Mouse (Mus musculus) frontal cortex, postnatal 14 days (tissue): Measurements from ENCODE around the gene Tmem143.
"Not testable (repeated sequence)": the region's sequence is repeated elsewhere in the genome, so short reads cannot be mapped to it uniquely, and the experiment has no call there.

Experiments
- DNase-seq, 2 experiments: peaks; one replicate each; pipeline ENCODE4 v3.0.0; 2022; ENCODE audit warnings: low spot score in 2 of 2

The Tmem143 gene

DNA sequence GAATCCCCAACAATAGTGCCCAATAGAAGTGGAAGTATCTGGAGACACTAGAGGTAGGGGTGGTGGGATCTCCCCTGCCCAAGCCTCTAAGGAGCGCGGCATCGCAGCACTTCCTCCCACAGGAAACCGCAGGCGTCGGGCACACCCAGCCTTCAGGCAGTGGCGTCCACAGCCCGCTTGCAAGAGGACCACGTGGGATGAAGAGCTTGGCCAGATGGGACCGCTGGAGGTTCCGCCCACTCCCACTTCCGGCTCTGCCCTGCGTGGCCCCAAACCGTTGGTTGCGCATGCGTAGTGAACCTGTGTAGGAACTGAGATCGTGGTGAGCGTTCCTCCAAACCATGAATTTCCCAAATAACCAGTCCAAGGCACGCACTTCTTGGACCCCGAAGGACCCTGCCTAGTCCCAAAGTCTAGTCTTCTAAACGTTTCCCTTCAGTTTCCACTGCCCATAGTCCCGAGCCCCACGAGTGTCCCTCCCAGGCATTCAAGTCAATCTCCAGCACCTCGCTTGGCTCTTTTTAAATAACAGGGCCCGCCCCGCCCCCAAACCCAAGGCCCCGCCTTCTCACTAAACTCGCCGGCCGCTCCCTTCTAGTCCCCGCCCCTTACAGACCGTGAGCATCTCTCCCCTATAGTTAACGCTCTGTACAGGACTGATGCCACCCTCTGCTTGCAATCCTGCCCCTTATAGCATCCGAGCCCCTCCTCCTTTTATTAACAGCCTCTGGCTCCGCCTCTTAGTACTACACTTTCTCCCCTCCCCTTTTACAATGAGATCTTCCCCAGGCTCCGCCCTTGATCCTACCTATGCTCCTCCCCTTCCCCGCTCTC is 26.4 kb downstream of the Tmem143 start:
- DNase-seq: peak; percentile 86 to 91

DNA sequence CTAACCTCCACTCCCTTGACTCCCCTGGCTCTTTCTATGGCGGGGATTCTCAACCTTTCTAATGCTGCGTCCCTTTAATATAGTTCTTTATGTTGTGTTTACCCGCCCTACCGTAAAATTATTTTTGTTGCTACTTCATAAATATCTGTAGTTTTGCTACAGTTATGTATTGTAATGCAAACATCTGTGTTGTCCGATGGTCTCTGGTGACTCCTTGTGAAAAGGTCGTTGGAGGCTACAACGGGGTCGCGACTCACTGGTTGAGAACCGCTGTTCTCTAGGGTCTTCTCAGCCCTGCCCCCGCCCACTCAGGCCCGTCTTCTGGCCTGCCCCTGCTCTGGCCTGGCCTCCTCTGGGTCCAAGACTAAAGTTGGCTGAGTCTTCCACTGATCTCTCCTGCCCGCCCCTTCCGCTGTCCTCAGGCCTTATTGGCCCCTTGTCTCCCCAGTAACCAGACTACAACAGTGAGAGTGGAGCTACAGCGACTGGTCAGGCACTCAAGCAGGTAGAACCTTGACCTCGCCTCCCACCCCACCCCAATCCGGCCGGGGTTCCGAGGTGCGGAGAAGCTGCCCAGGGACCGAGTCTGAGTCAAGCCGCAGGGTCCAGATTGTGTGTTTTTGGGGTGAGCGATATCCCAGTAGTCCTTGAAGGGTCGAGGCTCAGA is 27.2 kb downstream of the Tmem143 start, which contains the start of gene Ccdc114:
Gene Ccdc114 (plus strand): TSS at position 311 of the 667 bp plus-strand sequence.
- peak; percentile 29 to 42 for DNase-seq

DNA sequence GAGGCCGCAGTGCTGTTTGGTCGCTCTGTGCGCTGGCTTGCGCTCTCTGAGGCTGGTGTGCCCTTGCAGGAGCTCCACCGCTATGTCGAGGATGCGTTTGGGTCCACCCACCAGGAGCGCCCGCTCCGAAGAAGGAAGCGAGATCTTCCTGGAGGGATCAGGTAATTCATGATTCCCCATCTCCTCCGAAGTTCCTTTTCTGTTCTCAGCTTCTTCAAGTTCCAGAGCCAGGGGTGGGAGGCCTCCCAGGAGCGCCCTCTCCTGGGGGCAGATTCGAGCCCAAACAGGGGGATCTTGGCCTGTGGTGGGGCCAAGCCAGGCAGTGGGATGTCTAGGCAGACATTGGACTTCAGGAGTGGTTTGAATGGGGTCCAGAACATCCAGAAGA is 27.7 kb downstream of the Tmem143 start:
- DNase-seq: no peak

DNA sequence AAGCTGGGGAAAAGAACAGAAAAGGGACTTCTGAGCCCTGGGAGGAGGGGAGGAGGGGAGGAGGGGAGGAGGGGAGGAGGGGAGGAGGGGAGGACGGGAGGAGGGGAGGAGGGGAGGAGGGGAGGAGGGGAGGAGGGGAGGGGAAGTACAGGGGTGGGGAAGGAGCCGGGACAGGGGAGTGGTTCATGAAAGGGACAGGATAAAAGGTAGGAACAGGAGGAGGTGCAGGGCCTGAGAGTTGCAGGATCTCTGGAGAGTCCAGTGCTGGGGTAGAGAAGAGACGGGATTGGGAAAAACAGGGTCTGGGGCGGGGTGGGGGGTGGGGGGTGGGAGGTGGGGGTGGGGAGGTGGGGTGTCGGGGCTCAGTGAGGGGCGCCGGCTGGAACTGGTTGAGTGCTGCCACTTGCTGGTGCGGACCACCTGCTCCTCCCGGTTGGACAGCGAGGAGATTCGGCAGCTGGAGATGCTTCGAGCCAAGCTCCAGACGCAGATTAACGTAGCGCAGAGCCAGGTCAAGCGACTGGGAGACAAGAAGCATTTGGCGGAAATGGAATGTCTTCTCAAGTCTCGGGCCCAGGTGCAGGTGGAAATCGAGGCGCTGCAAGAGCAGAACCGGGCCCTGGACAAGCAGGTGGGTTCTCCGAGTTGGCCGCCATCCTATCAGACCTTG is 32.0 kb downstream of the Tmem143 start:
- no peak for DNase-seq

DNA sequence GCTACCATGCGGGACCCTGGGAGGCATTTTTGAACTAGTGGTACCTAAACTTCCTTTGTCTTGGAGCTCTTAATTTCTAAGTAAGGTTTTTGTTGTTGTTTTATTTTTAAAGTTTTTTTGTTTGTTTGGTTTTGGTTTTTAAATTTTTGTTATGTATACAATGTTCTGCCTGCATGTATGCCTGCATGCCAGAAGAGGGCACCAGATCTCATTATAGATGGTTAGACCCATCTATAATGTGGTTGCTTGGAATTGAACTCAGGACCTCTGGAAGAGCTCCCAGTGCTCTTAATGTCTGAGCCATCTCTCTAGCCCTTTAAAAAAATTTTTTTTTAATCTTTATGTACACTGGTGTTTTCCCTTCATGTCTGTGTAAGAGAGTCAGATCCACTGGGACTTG is 32.9 kb downstream of the Tmem143 start:
- no peak for DNase-seq

DNA sequence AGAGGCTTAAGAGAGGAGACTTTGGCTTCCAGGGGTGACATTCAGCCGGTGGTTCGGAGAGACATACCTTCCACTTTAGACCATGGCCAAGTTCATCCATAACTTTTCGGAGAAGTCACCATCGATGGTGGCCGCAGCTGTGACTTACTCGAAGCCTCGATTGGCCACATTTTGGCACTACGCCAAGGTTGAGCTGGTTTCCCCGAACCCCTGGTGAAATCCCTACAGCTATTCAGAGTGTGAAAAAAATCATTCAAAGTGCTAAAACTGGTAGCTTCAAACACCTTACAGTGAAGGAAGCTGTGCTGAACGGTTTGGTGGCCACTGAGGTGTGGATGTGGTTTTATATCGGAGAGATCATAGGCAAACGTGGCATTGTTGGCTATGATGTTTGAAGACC is 37.0 kb downstream of the Tmem143 start:
- not testable (repeated sequence) for DNase-seq

DNA sequence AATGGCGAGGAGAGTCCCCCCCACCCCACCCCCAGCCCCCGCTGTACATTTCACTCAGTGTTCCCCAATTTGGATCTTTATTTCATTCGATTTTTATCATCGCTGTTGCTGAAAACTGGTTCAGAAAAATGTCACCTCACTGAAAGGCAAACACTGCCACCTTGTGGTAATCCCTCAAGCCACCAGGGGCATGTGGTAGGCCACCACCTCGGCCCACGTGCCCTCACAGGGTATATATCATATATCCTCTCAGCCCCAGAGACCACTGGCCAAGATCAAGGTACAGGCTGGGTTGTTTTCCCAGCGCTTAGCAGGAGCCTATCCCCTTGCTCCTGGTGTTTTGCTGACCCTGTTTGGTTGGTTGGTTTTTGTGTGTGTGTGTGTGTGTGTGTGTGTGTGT is 38.4 kb downstream of the Tmem143 start:
- DNase-seq: peak in 1 of 2 experiments; percentile 34

DNA sequence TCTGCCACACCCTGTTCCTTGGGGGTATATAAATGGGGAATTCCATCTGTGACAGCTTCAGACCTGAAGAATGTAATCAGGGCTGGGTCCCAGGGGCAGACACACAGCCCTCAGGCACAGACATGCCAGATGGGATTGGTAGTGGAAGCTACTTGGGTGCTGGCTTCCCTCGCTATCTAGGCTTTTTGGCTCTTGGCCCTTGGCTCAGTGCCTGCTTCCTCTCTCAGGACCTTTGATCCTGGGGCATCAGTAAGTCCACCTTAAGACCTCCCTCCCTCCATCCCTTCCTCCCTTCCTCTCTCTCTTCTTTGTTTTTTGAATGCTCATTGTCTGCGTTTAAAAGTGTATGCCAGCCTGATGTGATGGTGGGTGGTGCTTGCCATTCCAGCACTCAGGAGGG is 43.1 kb downstream of the Tmem143 start:
- DNase-seq: no peak

DNA sequence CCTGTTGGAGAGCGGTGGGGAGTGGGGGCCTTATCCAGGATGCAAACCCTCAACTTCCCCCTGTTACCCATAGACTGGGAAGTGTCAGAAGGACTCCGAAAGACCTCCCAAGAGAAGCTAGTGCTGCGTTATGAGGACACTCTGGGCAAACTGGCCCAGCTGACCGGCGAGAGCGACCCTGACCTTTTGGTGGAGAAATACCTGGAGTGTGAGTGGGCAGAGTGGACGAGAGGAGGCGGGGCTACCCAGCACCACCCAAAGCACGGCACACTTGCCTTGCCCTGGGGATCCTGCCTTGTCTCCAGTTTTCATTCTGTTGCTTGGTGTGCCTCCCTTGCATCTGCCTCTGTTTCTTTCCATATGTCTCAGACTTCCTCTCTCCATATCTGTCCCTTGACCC is 45.2 kb downstream of the Tmem143 start:
- no peak for DNase-seq

DNA sequence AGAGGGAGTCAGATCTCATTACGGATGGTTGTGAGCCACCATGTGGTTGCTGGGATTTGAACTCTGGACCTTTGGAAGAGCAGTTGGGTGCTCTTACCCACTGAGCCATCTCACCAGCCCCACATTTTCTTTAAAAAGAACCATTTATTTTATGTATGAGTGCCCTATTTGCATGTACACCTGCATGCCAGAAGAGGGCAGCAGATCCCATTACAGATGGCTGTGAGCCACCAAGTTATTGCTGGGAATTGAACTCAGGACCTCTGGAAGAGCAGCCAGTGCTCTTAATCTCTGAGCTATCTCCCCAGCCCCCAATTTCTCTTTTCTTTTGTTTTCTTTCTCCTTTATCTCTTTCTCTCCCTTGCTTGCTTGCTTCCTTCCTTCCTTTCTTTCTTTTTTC is 46.5 kb downstream of the Tmem143 start:
- not testable (repeated sequence) for DNase-seq

DNA sequence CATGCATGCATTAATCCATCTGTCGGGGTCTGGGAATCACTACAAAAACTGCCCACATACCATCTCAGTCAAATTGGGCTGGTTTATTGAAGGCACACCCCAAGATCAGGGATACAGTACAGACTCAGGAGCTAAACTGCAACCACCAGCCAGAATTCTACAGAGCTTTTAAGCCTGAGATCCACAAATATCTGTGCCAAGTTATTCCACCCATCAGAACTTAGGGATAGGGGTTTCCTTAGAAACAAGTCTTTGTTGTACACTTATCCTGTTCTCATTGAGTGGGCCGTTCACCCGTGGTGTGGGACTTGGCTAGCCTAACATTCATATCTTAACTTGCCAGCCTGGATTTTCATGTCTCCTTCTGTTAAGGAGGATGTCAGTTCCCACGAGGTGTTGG is 52.3 kb downstream of the Tmem143 start:
- DNase-seq: peak in 1 of 2 experiments; percentile 11

DNA sequence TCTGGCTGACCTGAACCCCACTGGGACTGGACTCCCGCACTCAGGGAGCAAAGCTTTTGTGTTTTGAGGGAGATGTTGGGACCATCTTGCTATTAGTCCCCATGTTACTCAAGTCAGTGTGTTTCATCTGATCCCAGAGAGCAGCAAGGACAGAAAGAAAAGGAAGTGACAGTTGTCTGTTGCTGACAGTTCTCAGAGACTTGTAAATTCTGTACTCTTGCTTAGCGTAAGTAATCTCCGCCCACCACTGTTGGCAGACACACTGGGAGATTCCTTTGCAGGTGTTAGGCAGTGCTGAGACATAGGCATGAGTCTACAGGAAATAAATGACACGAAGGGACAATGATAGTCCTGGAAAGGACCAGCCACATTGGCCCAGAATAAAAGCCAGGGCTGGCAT is 59.9 kb downstream of the Tmem143 start:
- no peak for DNase-seq
